Mouse (Mus musculus) liver, postnatal 0 days (tissue): ENCODE results near the gene St8sia1. TPM values are rescaled to one million over a fixed set of nuclear protein-coding genes. Genes with fewer than 3 reads are reported as not detected.

Experiments used
- ATAC-seq: fragments of 200-750 bp; cut with Nextera tagmentation; 2 replicates; pipeline ENCODE4 v1.8.0; 2017; ENCODE audit warnings: mild to moderate bottlenecking, moderate library complexity
- DNase-seq: peaks from one replicate; pipeline ENCODE4 v3.0.0-alpha.2; 2016
- H3K27ac ChIP-seq: fragments of 300-500 bp; sonication (generic); 2 replicates; pipeline ENCODE4 v1.5.1; 2014; ENCODE audit warnings: antibody characterized with exemption, moderate library complexity, mild to moderate bottlenecking, low read depth
- H3K27me3 ChIP-seq: fragments of 300-500 bp; sonication (generic); 2 replicates; pipeline ENCODE4 v1.6.1; 2014; ENCODE audit warnings: low read length, control low read depth, mixed read lengths; ENCODE audit not compliant: insufficient read depth
- H3K36me3 ChIP-seq: fragments of 300-500 bp; sonication (generic); replicated peaks from 2 replicates; pipeline ENCODE4 v1.6.1; 2014; ENCODE audit warnings: mild to moderate bottlenecking, control low read depth, low read length, moderate library complexity, mixed read lengths; ENCODE audit not compliant: insufficient read depth
- H3K4me1 ChIP-seq: fragments of 300-500 bp; sonication (generic); 2 replicates; pipeline ENCODE4 v1.6.1; 2014; ENCODE audit warnings: antibody characterized with exemption, mild to moderate bottlenecking, control low read depth; ENCODE audit not compliant: insufficient read depth
- H3K4me2 ChIP-seq: fragments of 300-500 bp; sonication (generic); 2 replicates; pipeline ENCODE4 v1.6.1; 2014; ENCODE audit warnings: low read depth, mild to moderate bottlenecking, low read length, moderate library complexity, mixed read lengths
- H3K4me3 ChIP-seq: fragments of 300-500 bp; sonication (generic); 2 replicates; pipeline ENCODE4 v1.5.1; 2014; ENCODE audit warnings: low read depth, low read length
- H3K9ac ChIP-seq: fragments of 300-500 bp; sonication (generic); replicated peaks from 2 replicates; pipeline ENCODE4 v1.6.1; 2014; ENCODE audit warnings: mild to moderate bottlenecking, moderate library complexity
- H3K9me3 ChIP-seq: fragments of 300-500 bp; sonication (generic); 2 replicates; pipeline ENCODE4 v1.6.1; 2016; ENCODE audit warnings: mild to moderate bottlenecking, control low read depth, low read length, mixed read lengths
- CTCF ChIP-seq: sonication (generic); IDR thresholded peaks from 2 replicates; pipeline ENCODE4 v1.5.1; 2016; ENCODE audit warnings: antibody characterized with exemption, low read depth
- EP300 ChIP-seq: IDR thresholded peaks from 2 replicates; pipeline ENCODE4 v1.6.1; 2016; ENCODE audit warnings: antibody characterized with exemption, low read depth, mild to moderate bottlenecking
- WGBS: fragments of 180-500 bp; shearing (Covaris S2); extraction: QIAGEN DNeasy Blood & Tissue Kit; methylation state at CpG from one replicate; pipeline ENCODE4 v1.1.7; 2014; ENCODE audit not compliant: insufficient replicate concordance; 5-methylcytosine and 5-hydroxymethylcytosine counted together
- polyA plus RNA-seq: library from polyadenylated mRNA; unstranded; fragments of >200 nt; fragmentation: Nextera tagmentation; extraction: Ambion mirVana; gene quantifications from 2 replicates; pipeline ENCODE4 v1.2.1, GENCODE M21; 2015

Gene St8sia1
- polyA plus RNA-seq, 1 experiment from 2014 or later: 0.22 TPM

- DNase-seq (no peak), ATAC-seq (no peak)
- H3K36me3 ChIP-seq: no peaks in the 10 kb centered on the region
- no peak overlapping the region for H3K27ac ChIP-seq
- WGBS: 69% methylated on average over 9 of the region's 9 CpGs
- H3K9ac ChIP-seq: no peak overlapping the region
- no peaks in the 10 kb centered on the region for H3K4me1 ChIP-seq
- H3K4me3 ChIP-seq: no peak overlapping the region
- no peaks in the 10 kb centered on the region for H3K27me3 ChIP-seq
- no peak overlapping the region for H3K4me2 ChIP-seq
- H3K9me3 ChIP-seq: no peaks in the 10 kb centered on the region
- TF ChIP-seq CTCF (no peak), EP300 (no peak)
Observed at GRCm38 (mm10) chr6:142938549-142939345, 25.5 kb downstream of the St8sia1 start.

DNA sequence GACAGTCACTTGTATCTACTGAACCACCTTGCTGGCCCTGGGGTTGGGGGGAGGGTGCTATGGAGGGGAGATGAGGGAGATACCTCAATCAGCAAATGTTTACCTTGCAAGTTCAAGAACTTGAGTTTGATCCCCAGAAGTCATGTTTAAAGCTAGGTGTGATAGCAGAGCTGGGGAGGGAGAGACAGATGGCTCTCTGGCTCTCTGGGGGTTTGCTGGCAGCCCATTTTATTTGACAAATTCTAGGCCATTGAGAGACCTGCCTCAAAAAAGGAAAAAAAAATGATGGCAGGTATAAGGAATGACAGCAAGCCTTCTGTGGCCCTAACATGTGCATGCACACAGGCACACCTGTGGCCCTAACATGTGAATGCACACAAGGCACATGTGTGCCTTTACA lies 26.2 kb downstream of the St8sia1 start:
- no peak for TF ChIP-seq EP300
- no peak for DNase-seq
- Histone ChIP-seq H3K36me3 (no peaks in the 10 kb centered on the region), H3K4me1 (no peaks in the 10 kb centered on the region), H3K27me3 (no peaks in the 10 kb centered on the region), H3K9ac (no peak overlapping the region), H3K4me3 (no peak overlapping the region), H3K9me3 (no peaks in the 10 kb centered on the region), H3K27ac (no peak overlapping the region), H3K4me2 (no peak overlapping the region)
- no peak for ATAC-seq

- H3K9me3 ChIP-seq: no peaks in the 10 kb centered on the region
- no peak for DNase-seq
- H3K27ac ChIP-seq: no peak overlapping the region
- no peaks in the 10 kb centered on the region for H3K27me3 ChIP-seq
- ATAC-seq: no peak
- no peak overlapping the region for H3K9ac ChIP-seq
- WGBS: 56% methylated on average over 6 of the region's 6 CpGs
- no peaks in the 10 kb centered on the region for H3K36me3 ChIP-seq
- no peak overlapping the region for H3K4me3 ChIP-seq
- H3K4me2 ChIP-seq: no peak overlapping the region
- TF ChIP-seq CTCF (no peak), EP300 (no peak)
- H3K4me1 ChIP-seq: no peaks in the 10 kb centered on the region
Observed at GRCm38 (mm10) chr6:142932582-142932981, 31.7 kb downstream of the St8sia1 start.

- ATAC-seq (peak; percentile 38; the same call in 1 of the 2 replicates), DNase-seq (no peak)
- Histone ChIP-seq H3K9me3 (no peaks in the 10 kb centered on the region), H3K4me1 (no peaks in the 10 kb centered on the region), H3K4me2 (no peak overlapping the region), H3K9ac (no peak overlapping the region), H3K27ac (no peak overlapping the region), H3K4me3 (no peak overlapping the region), H3K36me3 (no peaks in the 10 kb centered on the region), H3K27me3 (no peaks in the 10 kb centered on the region)
- TF ChIP-seq CTCF: no peak
- TF ChIP-seq EP300: no peak; the same call in 1 of the 2 replicates
- 27% methylated on average over 9 of the region's 9 CpGs for WGBS
Observed at GRCm38 (mm10) chr6:142932144-142932543, 32.1 kb downstream of the St8sia1 start.

GRCm38 (mm10) chr6:142928551-142929309 lies 35.5 kb downstream of the St8sia1 start:
- TF ChIP-seq CTCF (no peak), EP300 (no peak)
- H3K4me2 ChIP-seq: no peak overlapping the region
- no peak for DNase-seq
- H3K27me3 ChIP-seq: no peaks in the 10 kb centered on the region
- no peak overlapping the region for H3K27ac ChIP-seq
- H3K9ac ChIP-seq: no peak overlapping the region
- no peak for ATAC-seq
- H3K9me3 ChIP-seq: no peaks in the 10 kb centered on the region
- no peaks in the 10 kb centered on the region for H3K36me3 ChIP-seq
- 80% methylated on average over 16 of the region's 16 CpGs for WGBS
- H3K4me1 ChIP-seq: no peaks in the 10 kb centered on the region
- no peak overlapping the region for H3K4me3 ChIP-seq

- no peak overlapping the region for H3K27ac ChIP-seq
- TF ChIP-seq EP300 (no peak), CTCF (no peak)
- H3K9ac ChIP-seq: no peak overlapping the region
- ATAC-seq (no peak), DNase-seq (no peak)
- H3K4me3 ChIP-seq: no peak overlapping the region
- H3K4me1 ChIP-seq: no peaks in the 10 kb centered on the region
- H3K27me3 ChIP-seq: no peaks in the 10 kb centered on the region
- H3K4me2 ChIP-seq: no peak overlapping the region
- 80% methylated on average over 9 of the region's 9 CpGs for WGBS
- H3K9me3 ChIP-seq: no peaks in the 10 kb centered on the region
- no peaks in the 10 kb centered on the region for H3K36me3 ChIP-seq
Observed at GRCm38 (mm10) chr6:142926901-142927605, 37.2 kb downstream of the St8sia1 start.
